Mouse (Mus musculus): ENCODE measurements around the gene Eaf2.

Gene Eaf2

DNA sequence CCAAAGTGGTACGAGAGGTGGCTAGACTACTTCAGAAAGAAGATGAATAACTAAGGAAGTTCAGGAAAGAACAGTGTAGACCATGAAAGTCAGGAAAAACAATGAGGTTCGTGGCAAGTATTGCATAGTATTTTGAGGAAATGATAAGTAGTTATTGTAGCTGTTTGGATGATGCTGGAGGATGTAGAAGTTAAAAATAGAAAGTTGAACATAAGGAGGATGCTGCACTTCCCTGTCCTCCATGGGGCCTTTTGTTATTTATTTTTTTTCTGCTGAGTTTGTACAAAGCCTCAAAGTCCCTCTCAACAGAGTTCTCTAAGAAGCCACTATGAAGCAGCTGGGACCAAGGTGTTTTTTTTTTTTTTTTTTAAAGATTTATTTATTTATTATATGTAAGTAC is 127.0 kb downstream of the Eaf2 start:
- DNase-seq = no peak

DNA sequence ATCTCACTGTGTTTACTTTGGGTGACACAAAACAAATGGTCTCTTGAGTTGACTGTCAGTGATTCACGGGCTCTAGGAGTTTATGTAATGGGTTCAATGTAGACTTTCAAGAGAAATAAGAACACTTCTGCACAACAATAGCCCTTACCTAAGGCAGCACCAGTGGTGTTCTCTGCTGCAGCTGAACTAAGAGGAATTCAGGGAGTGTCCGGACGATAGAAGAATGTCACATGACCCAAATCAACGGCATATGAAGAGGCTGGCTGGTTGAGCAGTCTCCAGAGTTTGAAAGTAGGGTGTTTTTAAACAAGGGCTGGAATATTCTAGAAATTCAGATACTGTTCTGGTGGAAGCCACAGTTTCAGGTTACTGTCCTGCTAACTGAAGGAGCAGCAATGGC is 127.7 kb downstream of the Eaf2 start:
- DNase-seq = no peak

DNA sequence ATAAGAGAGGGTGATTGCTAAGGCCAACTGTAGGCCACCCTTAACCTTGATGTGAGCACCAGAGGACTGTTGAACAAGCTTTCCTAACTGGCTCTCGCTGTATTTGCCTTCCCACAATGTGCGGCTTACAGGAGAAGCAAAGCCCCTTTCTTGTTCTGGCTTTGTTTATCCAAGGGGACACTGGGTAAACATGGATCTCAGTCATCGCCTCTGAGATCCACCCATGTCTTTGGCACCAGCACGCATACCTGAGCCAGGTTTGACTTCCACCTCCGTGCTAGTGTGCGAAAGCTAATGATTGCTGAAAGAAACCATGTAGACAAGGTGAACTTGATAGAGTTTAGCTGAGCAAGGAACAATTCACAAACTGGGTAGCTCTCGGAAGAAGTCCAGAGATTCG is 131.2 kb downstream of the Eaf2 start:
- no peak for DNase-seq

Data from retina, postnatal 1 day (tissue).